Mouse (Mus musculus): ENCODE data around the gene Sash1. TPM values are rescaled to one million over a fixed set of nuclear protein-coding genes. Genes with fewer than 3 reads are reported as not detected.
A peak's percentile ranks its signal among the peaks of the same experiment; 100 is the strongest.

Sash1 gene
- polyA plus RNA-seq, 1 experiment from 2014 or later: 2.9 TPM

DNA sequence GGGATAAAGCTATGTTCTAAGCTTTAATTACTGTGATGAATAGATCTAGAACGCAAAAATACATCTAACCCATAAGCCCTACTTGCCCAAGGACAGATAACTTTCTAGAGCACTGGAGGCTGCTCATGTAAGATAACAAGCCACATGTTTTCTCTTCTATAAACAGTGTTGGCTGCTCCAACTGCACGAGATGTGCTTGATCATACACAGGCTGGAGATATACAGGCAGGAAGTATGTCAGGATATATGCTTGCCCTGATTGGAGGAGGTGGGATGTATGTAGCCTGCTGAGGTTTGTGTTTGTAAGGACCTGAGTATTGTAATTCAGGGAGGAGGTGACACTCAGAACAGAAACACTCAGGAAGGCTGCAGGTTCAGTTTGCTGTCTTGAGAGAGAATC, 31.9 kb upstream of the Sash1 start:
- Histone ChIP-seq H3K9ac (no peak overlapping the region), H3K27me3 (no peaks in the 10 kb centered on the region), H3K4me1 (replicated peaks) (no peaks in the 10 kb centered on the region; the same call in 1 of the 2 replicates), H3K4me3 (no peak overlapping the region), H3K4me2 (no peak overlapping the region), H3K27ac (replicated peaks) (no peak overlapping the region), H3K36me3 (no peaks in the 10 kb centered on the region), H3K9me3 (no peaks in the 10 kb centered on the region)
- 88% methylated on average over 2 of the region's 2 CpGs for whole genome bisulfite sequencing
- no peak for ATAC-seq (ENCODE audit: low read depth)

GRCm38 (mm10) chr10:8917350-8917749, 31.5 kb upstream of the Sash1 start:
- no peak for ATAC-seq (ENCODE audit: low read depth)
- no peak overlapping the region for H3K27ac ChIP-seq (replicated peaks)
- no peak overlapping the region for H3K4me2 ChIP-seq
- 87% methylated on average over 4 of the region's 4 CpGs for WGBS
- no peak overlapping the region for H3K9ac ChIP-seq
- no peaks in the 10 kb centered on the region; the same call in 1 of the 2 replicates for H3K4me1 ChIP-seq (replicated peaks)
- no peaks in the 10 kb centered on the region for H3K36me3 ChIP-seq
- no peak overlapping the region for H3K4me3 ChIP-seq
- H3K9me3 ChIP-seq: no peaks in the 10 kb centered on the region
- no peaks in the 10 kb centered on the region for H3K27me3 ChIP-seq

DNA sequence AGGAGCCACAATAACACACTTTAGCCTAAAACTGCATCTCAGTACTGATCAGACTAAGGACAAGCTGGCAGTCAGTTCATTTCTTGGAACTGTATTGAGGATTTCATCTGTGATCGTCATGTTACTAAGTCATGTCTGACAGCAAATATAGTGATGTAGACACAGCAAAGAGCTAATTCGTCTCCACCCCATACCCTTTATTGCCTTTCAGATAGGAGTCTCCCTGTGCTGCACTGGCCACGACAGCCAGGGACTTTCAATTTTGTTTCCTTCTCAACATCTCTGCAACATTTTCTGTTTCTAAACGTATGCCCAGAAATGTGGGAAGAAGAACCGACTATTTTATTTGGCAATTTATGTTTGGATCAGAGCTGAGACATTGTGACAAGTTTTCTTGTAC, 29.9 kb upstream of the Sash1 start:
- 82% methylated on average over 5 of the region's 5 CpGs for WGBS

DNA sequence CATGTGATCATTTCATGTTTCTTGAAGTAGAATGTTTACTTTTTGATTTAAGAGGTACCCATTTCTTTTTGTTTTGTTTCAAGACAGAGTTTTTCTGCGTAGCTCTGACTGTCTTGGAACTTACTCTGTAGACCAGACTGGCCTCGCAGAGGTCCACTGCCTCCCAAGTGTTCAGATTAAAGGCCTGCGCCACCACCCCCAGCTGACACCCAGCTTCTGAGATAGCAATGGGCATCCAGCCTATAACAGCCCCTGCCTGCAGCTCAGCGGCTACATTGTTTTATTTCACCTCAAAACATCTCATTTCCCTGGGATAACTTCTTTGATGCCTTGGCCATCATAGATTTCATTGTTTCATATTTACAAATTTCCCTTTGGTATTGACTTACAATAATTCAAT, 28.0 kb upstream of the Sash1 start:
- Histone ChIP-seq H3K9me3 (no peaks in the 10 kb centered on the region), H3K4me3 (no peak overlapping the region), H3K27me3 (no peaks in the 10 kb centered on the region), H3K4me1 (replicated peaks) (peaks cover 15% of the 10 kb centered on the region), H3K4me2 (no peak overlapping the region), H3K9ac (no peak overlapping the region), H3K27ac (replicated peaks) (no peak overlapping the region), H3K36me3 (no peaks in the 10 kb centered on the region)
- 86% methylated on average over 4 of the region's 4 CpGs for WGBS
- ATAC-seq (ENCODE audit: low read depth): no peak

More for the DNA sequence above, 29.9 kb upstream of the Sash1 start:
- Histone ChIP-seq H3K9me3 (no peaks in the 10 kb centered on the region), H3K4me1 (replicated peaks) (peaks cover 5% of the 10 kb centered on the region), H3K27ac (replicated peaks) (no peak overlapping the region), H3K4me3 (no peak overlapping the region), H3K27me3 (no peaks in the 10 kb centered on the region), H3K4me2 (no peak overlapping the region), H3K36me3 (no peaks in the 10 kb centered on the region), H3K9ac (no peak overlapping the region)
- ATAC-seq (ENCODE audit: low read depth): no peak

- no peaks in the 10 kb centered on the region for H3K36me3 ChIP-seq
- 79% methylated on average over 5 of the region's 5 CpGs for whole genome bisulfite sequencing
- H3K4me2 ChIP-seq: no peak overlapping the region
- H3K27ac ChIP-seq (replicated peaks): no peak overlapping the region
- H3K4me1 ChIP-seq (replicated peaks): peaks cover 15% of the 10 kb centered on the region
- H3K27me3 ChIP-seq: no peaks in the 10 kb centered on the region
- H3K9me3 ChIP-seq: no peaks in the 10 kb centered on the region; the same call in 1 of the 2 replicates
- H3K4me3 ChIP-seq: no peak overlapping the region
- no peak overlapping the region for H3K9ac ChIP-seq
- ATAC-seq (ENCODE audit: low read depth): no peak
These were observed 26.9 kb upstream of the Sash1 start for GRCm38 (mm10) chr10:8912706-8913275.

GRCm38 (mm10) chr10:8912213-8912612, 26.3 kb upstream of the Sash1 start:
- no peaks in the 10 kb centered on the region; the same call in 1 of the 2 replicates for H3K9me3 ChIP-seq
- peaks cover 15% of the 10 kb centered on the region for H3K4me1 ChIP-seq (replicated peaks)
- ATAC-seq (ENCODE audit: low read depth): no peak
- no peaks in the 10 kb centered on the region for H3K27me3 ChIP-seq
- H3K36me3 ChIP-seq: no peaks in the 10 kb centered on the region
- WGBS: 72% methylated on average over 4 of the region's 4 CpGs
- no peak overlapping the region for H3K27ac ChIP-seq (replicated peaks)
- H3K9ac ChIP-seq: no peak overlapping the region
- H3K4me2 ChIP-seq: no peak overlapping the region
- H3K4me3 ChIP-seq: no peak overlapping the region

GRCm38 (mm10) chr10:8910237-8910990, 24.5 kb upstream of the Sash1 start:
- Histone ChIP-seq H3K4me1 (replicated peaks) (peaks cover 15% of the 10 kb centered on the region), H3K27ac (replicated peaks) (no peak overlapping the region)

GRCm38 (mm10) chr10:8903086-8903485, 17.2 kb upstream of the Sash1 start:
- ATAC-seq (ENCODE audit: low read depth): no peak
- 87% methylated on average over 6 of the region's 6 CpGs for WGBS
- no peaks in the 10 kb centered on the region for H3K27me3 ChIP-seq
- H3K4me1 ChIP-seq (replicated peaks): no peaks in the 10 kb centered on the region
- H3K4me3 ChIP-seq: no peak overlapping the region
- H3K36me3 ChIP-seq: no peaks in the 10 kb centered on the region
- H3K9me3 ChIP-seq: no peaks in the 10 kb centered on the region; the same call in 1 of the 2 replicates
- no peak overlapping the region for H3K27ac ChIP-seq (replicated peaks)
- H3K4me2 ChIP-seq: no peak overlapping the region
- H3K9ac ChIP-seq: no peak overlapping the region

More at GRCm38 (mm10) chr10:8910237-8910990, 24.5 kb upstream of the Sash1 start:
- ATAC-seq (ENCODE audit: low read depth): 0 out of 2 replicates have a peak, but pooled peaks have one; percentile 53
- H3K9ac ChIP-seq: 0 out of 2 replicates have a peak overlapping the region, but pooled peaks have one; percentile 14
- no peak overlapping the region for H3K4me3 ChIP-seq
- H3K9me3 ChIP-seq: no peaks in the 10 kb centered on the region; the same call in 1 of the 2 replicates
- no peaks in the 10 kb centered on the region for H3K27me3 ChIP-seq
- H3K4me2 ChIP-seq: 0 out of 2 replicates have a peak overlapping the region, but pooled peaks have one; percentile 6
- WGBS: 35% methylated on average over 16 of the region's 16 CpGs
- no peaks in the 10 kb centered on the region for H3K36me3 ChIP-seq

- Histone ChIP-seq H3K4me3 (no peak overlapping the region), H3K36me3 (no peaks in the 10 kb centered on the region), H3K9me3 (no peaks in the 10 kb centered on the region), H3K9ac (no peak overlapping the region), H3K27me3 (no peaks in the 10 kb centered on the region), H3K4me1 (replicated peaks) (no peaks in the 10 kb centered on the region), H3K27ac (replicated peaks) (no peak overlapping the region), H3K4me2 (no peak overlapping the region)
- WGBS: 81% methylated on average over 7 of the region's 7 CpGs
- ATAC-seq (ENCODE audit: low read depth): no peak
These were observed 16.5 kb upstream of the Sash1 start for GRCm38 (mm10) chr10:8902412-8902811.

- Histone ChIP-seq H3K4me2 (no peak overlapping the region), H3K36me3 (no peaks in the 10 kb centered on the region), H3K27me3 (no peaks in the 10 kb centered on the region), H3K4me3 (no peak overlapping the region), H3K9me3 (no peaks in the 10 kb centered on the region), H3K9ac (no peak overlapping the region), H3K27ac (replicated peaks) (no peak overlapping the region), H3K4me1 (replicated peaks) (no peaks in the 10 kb centered on the region)
- no peak for ATAC-seq (ENCODE audit: low read depth)
- WGBS: 81% methylated on average over 8 of the region's 8 CpGs
These were observed 13.1 kb upstream of the Sash1 start for GRCm38 (mm10) chr10:8898831-8899511.

DNA sequence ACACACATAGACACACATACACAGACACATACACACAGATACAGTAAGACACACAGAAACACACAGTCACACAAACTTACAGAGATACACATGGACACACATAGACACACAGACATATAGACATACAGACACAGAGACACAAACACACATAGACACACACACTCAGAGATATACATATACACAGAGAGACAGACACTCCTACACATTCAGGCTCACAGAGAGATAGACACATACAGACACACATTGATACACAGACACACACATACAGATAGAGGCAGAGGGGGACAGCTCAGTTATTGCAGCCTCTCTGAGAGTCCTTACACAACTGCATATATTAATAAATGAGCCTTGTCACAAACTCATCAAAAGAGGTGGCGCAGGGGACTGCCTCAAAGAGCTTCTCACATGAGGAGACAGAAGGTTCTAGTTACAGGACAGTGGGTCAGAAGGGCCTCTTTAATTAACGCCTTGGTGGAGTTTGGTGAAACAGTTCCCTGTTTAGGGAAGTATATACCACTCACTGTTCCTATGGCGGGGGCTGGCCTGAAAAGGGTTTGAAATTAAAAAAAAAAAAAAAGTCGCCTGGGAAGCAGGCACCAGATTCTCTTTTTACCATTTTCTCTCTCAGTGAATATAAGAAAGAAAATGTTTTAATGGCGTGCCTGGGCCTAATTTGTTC, 12.4 kb upstream of the Sash1 start:
- WGBS: 63% methylated on average over 5 of the region's 5 CpGs
- H3K4me2 ChIP-seq: no peak overlapping the region
- no peak for ATAC-seq (ENCODE audit: low read depth)
- H3K9me3 ChIP-seq: no peaks in the 10 kb centered on the region
- H3K4me1 ChIP-seq (replicated peaks): no peaks in the 10 kb centered on the region
- no peak overlapping the region for H3K9ac ChIP-seq
- H3K27me3 ChIP-seq: no peaks in the 10 kb centered on the region
- no peaks in the 10 kb centered on the region for H3K36me3 ChIP-seq
- H3K4me3 ChIP-seq: no peak overlapping the region
- H3K27ac ChIP-seq (replicated peaks): no peak overlapping the region

Measured in neural tube, embryonic 13.5 days (tissue).